Mouse (Mus musculus) brain, embryonic 14.5 days (tissue): ENCODE data around the gene Prr23a2.

Experiments used
- CTCF ChIP-seq: fragments of 200-500 bp; IDR thresholded peaks from 2 replicates; pipeline ENCODE4 v1.5.1; 2012; ENCODE audit warnings: inconsistent platforms, mild to moderate bottlenecking, moderate library complexity, borderline replicate concordance; ENCODE audit not compliant: insufficient read depth, insufficient read length; ENCODE audit errors: extremely low read depth
- POLR2A ChIP-seq: fragments of 200-500 bp; IDR thresholded peaks from 2 replicates; pipeline ENCODE4 v1.6.1; 2012; ENCODE audit warnings: mild to moderate bottlenecking, inconsistent platforms, borderline replicate concordance; ENCODE audit not compliant: poor library complexity, insufficient read depth, insufficient read length, severe bottlenecking; ENCODE audit errors: extremely low read depth

- no peak for TF ChIP-seq POLR2A
- TF ChIP-seq CTCF = no peak
These were observed 35.8 kb upstream of the Prr23a2 start for GRCm38 (mm10) chr9:98820461-98820860.
